Mouse (Mus musculus) hindbrain, embryonic 15.5 days (tissue): ENCODE results near the gene Ezh1. TPM values are rescaled to one million over a fixed set of nuclear protein-coding genes. Genes with fewer than 3 reads are reported as not detected.

Source experiments
- ATAC-seq: fragments of 200-750 bp; cut with Nextera tagmentation; 2 replicates; pipeline ENCODE4 v1.8.0; 2017; ENCODE audit warnings: low read depth, moderate number of reproducible peaks, moderate TSS enrichment; ENCODE audit not compliant: low FRiP score
- H3K27ac ChIP-seq: fragments of 300-500 bp; sonication (generic); replicated peaks from 2 replicates; pipeline ENCODE4 v1.5.1; 2015; ENCODE audit warnings: mild to moderate bottlenecking, inconsistent platforms
- H3K27me3 ChIP-seq: fragments of 300-500 bp; sonication (generic); 2 replicates; pipeline ENCODE4 v1.6.1; 2015; ENCODE audit warnings: control low read depth, inconsistent platforms
- H3K36me3 ChIP-seq: fragments of 300-500 bp; sonication (generic); 2 replicates; pipeline ENCODE4 v1.6.1; 2015; ENCODE audit warnings: control low read depth, inconsistent platforms
- H3K4me1 ChIP-seq: fragments of 300-500 bp; sonication (generic); replicated peaks from 2 replicates; pipeline ENCODE4 v1.6.1; 2015; ENCODE audit warnings: control low read depth, inconsistent platforms
- H3K4me2 ChIP-seq: fragments of 300-500 bp; sonication (generic); 2 replicates; pipeline ENCODE4 v1.6.1; 2015; ENCODE audit warnings: moderate library complexity, mild to moderate bottlenecking, inconsistent platforms
- H3K4me3 ChIP-seq: fragments of 300-500 bp; sonication (generic); 2 replicates; pipeline ENCODE4 v1.5.1; 2015; ENCODE audit warnings: mild to moderate bottlenecking, inconsistent platforms
- H3K9ac ChIP-seq: fragments of 300-500 bp; sonication (generic); 2 replicates; pipeline ENCODE4 v1.6.1; 2015; ENCODE audit warnings: inconsistent platforms
- H3K9me3 ChIP-seq: fragments of 300-500 bp; sonication (generic); 2 replicates; pipeline ENCODE4 v1.6.1; 2016; ENCODE audit warnings: control low read depth, inconsistent platforms
- WGBS: fragments of 180-500 bp; shearing (Covaris S2); methylation state at CpG from one replicate; pipeline ENCODE4 v1.1.7; 2015; 5-methylcytosine and 5-hydroxymethylcytosine counted together
- polyA plus RNA-seq: library from polyadenylated mRNA; unstranded; fragments of >200 nt; fragmentation: Nextera tagmentation; extraction: Ambion mirVana; gene quantifications from 2 replicates; pipeline ENCODE4 v1.2.1, GENCODE M21; 2015

The Ezh1 gene
- polyA plus RNA-seq, 1 experiment from 2014 or later, result 27.4 TPM

GRCm38 (mm10) chr11:101225331-101226064 lies 765 bp downstream of the Ezh1 start:
- no peaks in the 10 kb centered on the region for H3K27me3 ChIP-seq
- H3K4me1 ChIP-seq, result peaks cover 16% of the 10 kb centered on the region
- WGBS, result 20% methylated on average over 25 of the region's 25 CpGs
- peak overlapping the region; percentile 74 for H3K9ac ChIP-seq
- no peaks in the 10 kb centered on the region for H3K9me3 ChIP-seq
- H3K36me3 ChIP-seq, result no peaks in the 10 kb centered on the region
- H3K4me2 ChIP-seq, result peak overlapping the region; percentile 73
- no peak for ATAC-seq
- peak overlapping the region; percentile 71 for H3K4me3 ChIP-seq
- H3K27ac ChIP-seq, result peak overlapping the region; percentile 36

- no peaks in the 10 kb centered on the region for H3K9me3 ChIP-seq
- H3K27ac ChIP-seq, result no peak overlapping the region
- no peak for ATAC-seq
- no peaks in the 10 kb centered on the region for H3K27me3 ChIP-seq
- no peak overlapping the region for H3K9ac ChIP-seq
- H3K4me1 ChIP-seq, result peaks cover 12% of the 10 kb centered on the region
- no peak overlapping the region for H3K4me2 ChIP-seq
- H3K4me3 ChIP-seq, result no peak overlapping the region
- WGBS, result 93% methylated on average over 3 of the region's 3 CpGs
- no peaks in the 10 kb centered on the region for H3K36me3 ChIP-seq
These were observed 1.9 kb downstream of the Ezh1 start for GRCm38 (mm10) chr11:101224337-101224736.

GRCm38 (mm10) chr11:101221306-101221986 lies 4.8 kb downstream of the Ezh1 start:
- Histone ChIP-seq H3K9me3 (no peaks in the 10 kb centered on the region), H3K9ac (no peak overlapping the region), H3K4me3 (no peak overlapping the region), H3K4me2 (no peak overlapping the region), H3K27me3 (no peaks in the 10 kb centered on the region), H3K36me3 (no peaks in the 10 kb centered on the region), H3K4me1 (peaks cover 11% of the 10 kb centered on the region), H3K27ac (no peak overlapping the region)
- no peak for ATAC-seq
- 93% methylated on average over 8 of the region's 8 CpGs for WGBS

GRCm38 (mm10) chr11:101220853-101221252 lies 5.4 kb downstream of the Ezh1 start:
- Histone ChIP-seq H3K4me2 (no peak overlapping the region), H3K36me3 (0 out of 2 replicates have a peak, but pooled peaks cover 3% of the 10 kb centered on the region)
- 62% methylated on average over 2 of the region's 2 CpGs for WGBS

GRCm38 (mm10) chr11:101218436-101219055 lies 7.7 kb downstream of the Ezh1 start:
- Histone ChIP-seq H3K4me2 (no peak overlapping the region), H3K36me3 (peaks cover 22% of the 10 kb centered on the region), H3K27me3 (no peaks in the 10 kb centered on the region), H3K27ac (no peak overlapping the region), H3K4me1 (no peaks in the 10 kb centered on the region), H3K9me3 (no peaks in the 10 kb centered on the region), H3K9ac (no peak overlapping the region), H3K4me3 (no peak overlapping the region)
- no peak for ATAC-seq
- 83% methylated on average over 10 of the region's 10 CpGs for WGBS

More at GRCm38 (mm10) chr11:101220853-101221252, 5.4 kb downstream of the Ezh1 start:
- Histone ChIP-seq H3K27me3 (no peaks in the 10 kb centered on the region), H3K9ac (no peak overlapping the region), H3K9me3 (no peaks in the 10 kb centered on the region), H3K4me1 (peaks cover 8% of the 10 kb centered on the region), H3K27ac (no peak overlapping the region), H3K4me3 (no peak overlapping the region)
- no peak for ATAC-seq

- 91% methylated on average over 5 of the region's 5 CpGs for WGBS
- ATAC-seq, result no peak
- Histone ChIP-seq H3K4me2 (no peak overlapping the region), H3K9me3 (no peaks in the 10 kb centered on the region), H3K27me3 (no peaks in the 10 kb centered on the region), H3K4me1 (no peaks in the 10 kb centered on the region), H3K4me3 (no peak overlapping the region), H3K9ac (no peak overlapping the region), H3K27ac (no peak overlapping the region), H3K36me3 (peaks cover 30% of the 10 kb centered on the region)
These were observed 9.3 kb downstream of the Ezh1 start for GRCm38 (mm10) chr11:101216936-101217335.

GRCm38 (mm10) chr11:101211970-101212369 lies 14.3 kb downstream of the Ezh1 start:
- no peak for ATAC-seq
- WGBS, result 39% methylated on average over 3 of the region's 3 CpGs
- H3K36me3 ChIP-seq, result peaks cover 66% of the 10 kb centered on the region

GRCm38 (mm10) chr11:101200986-101201385 lies 25.3 kb downstream of the Ezh1 start:
- Histone ChIP-seq H3K9ac (no peak overlapping the region), H3K27me3 (no peaks in the 10 kb centered on the region), H3K4me2 (no peak overlapping the region), H3K27ac (no peak overlapping the region), H3K9me3 (no peaks in the 10 kb centered on the region), H3K4me1 (no peaks in the 10 kb centered on the region), H3K4me3 (no peak overlapping the region), H3K36me3 (peaks cover 72% of the 10 kb centered on the region)
- 0 out of 2 replicates have a peak, but pooled peaks have one; percentile 68 for ATAC-seq
- 28% methylated on average over 7 of the region's 7 CpGs for WGBS

More at GRCm38 (mm10) chr11:101211970-101212369, 14.3 kb downstream of the Ezh1 start:
- 0 out of 2 replicates have a peak overlapping the region, but pooled peaks have one; percentile 30 for H3K27ac ChIP-seq
- H3K4me3 ChIP-seq, result no peak overlapping the region
- no peak overlapping the region for H3K4me2 ChIP-seq
- no peaks in the 10 kb centered on the region for H3K4me1 ChIP-seq
- H3K27me3 ChIP-seq, result no peaks in the 10 kb centered on the region
- no peaks in the 10 kb centered on the region for H3K9me3 ChIP-seq
- no peak overlapping the region for H3K9ac ChIP-seq

- Histone ChIP-seq H3K9me3 (no peaks in the 10 kb centered on the region), H3K4me2 (no peak overlapping the region), H3K4me1 (no peaks in the 10 kb centered on the region), H3K27ac (no peak overlapping the region), H3K36me3 (peaks cover 77% of the 10 kb centered on the region), H3K9ac (no peak overlapping the region), H3K27me3 (no peaks in the 10 kb centered on the region), H3K4me3 (no peak overlapping the region)
- 98% methylated on average over 3 of the region's 3 CpGs for WGBS
- no peak for ATAC-seq
These were observed 26.7 kb downstream of the Ezh1 start for GRCm38 (mm10) chr11:101199555-101199954.

GRCm38 (mm10) chr11:101196175-101196574 lies 30.1 kb downstream of the Ezh1 start:
- peaks cover 66% of the 10 kb centered on the region for H3K36me3 ChIP-seq
- H3K4me1 ChIP-seq, result peaks cover under 1% of the 10 kb centered on the region
- no peak overlapping the region for H3K4me3 ChIP-seq
- 94% methylated on average over 8 of the region's 8 CpGs for WGBS
- H3K27me3 ChIP-seq, result no peaks in the 10 kb centered on the region
- H3K27ac ChIP-seq, result no peak overlapping the region
- ATAC-seq, result no peak
- H3K9me3 ChIP-seq, result no peaks in the 10 kb centered on the region
- no peak overlapping the region for H3K9ac ChIP-seq
- H3K4me2 ChIP-seq, result no peak overlapping the region

- no peak for ATAC-seq
- H3K4me3 ChIP-seq, result no peak overlapping the region
- WGBS, result 91% methylated on average over 8 of the region's 8 CpGs
- no peak overlapping the region for H3K4me2 ChIP-seq
- no peaks in the 10 kb centered on the region for H3K9me3 ChIP-seq
- H3K9ac ChIP-seq, result no peak overlapping the region
- H3K27me3 ChIP-seq, result no peaks in the 10 kb centered on the region
- peaks cover 6% of the 10 kb centered on the region for H3K4me1 ChIP-seq
- peaks cover 63% of the 10 kb centered on the region for H3K36me3 ChIP-seq
- no peak overlapping the region for H3K27ac ChIP-seq
These were observed 30.7 kb downstream of the Ezh1 start for GRCm38 (mm10) chr11:101195571-101195970.

GRCm38 (mm10) chr11:101195101-101195500 lies 31.2 kb downstream of the Ezh1 start:
- ATAC-seq, result no peak
- Histone ChIP-seq H3K27me3 (no peaks in the 10 kb centered on the region), H3K9me3 (no peaks in the 10 kb centered on the region), H3K4me2 (no peak overlapping the region), H3K27ac (no peak overlapping the region), H3K4me3 (no peak overlapping the region), H3K9ac (no peak overlapping the region), H3K4me1 (peaks cover 11% of the 10 kb centered on the region), H3K36me3 (peaks cover 59% of the 10 kb centered on the region)
- WGBS, result 100% methylated on average over 1 of the region's 1 CpGs
